Mouse (Mus musculus) kidney, adult 2 months (tissue): Measurements from ENCODE around the gene Vav3.

Source experiments
- CTCF ChIP-seq: fragments of 200-500 bp; conservative IDR thresholded peaks from 2 replicates; pipeline ENCODE4 v1.5.1; 2011; ENCODE audit warnings: low read depth, mild to moderate bottlenecking, control low read depth, low read length, moderate library complexity, mixed read lengths; ENCODE audit not compliant: insufficient read depth, insufficient read length
- POLR2A ChIP-seq: fragments of 200-500 bp; IDR thresholded peaks from one replicate; pipeline ENCODE4 v1.6.1; 2011; ENCODE audit warnings: low read depth, low read length, control low read depth

- TF ChIP-seq CTCF (no peak), POLR2A (no peak)
These were observed 1.2 kb downstream of the Vav3 start for GRCm38 (mm10) chr3:109341631-109342030.
